Mouse (Mus musculus) ES-Bruce4 (cell line): Measurements from ENCODE around the gene 6430548M08Rik. TPM values are rescaled to one million over a fixed set of nuclear protein-coding genes. Genes with fewer than 3 reads are reported as not detected.

Experiments used
- H3K27ac ChIP-seq: 2 replicates; pipeline ENCODE4 v1.5.1; 2012; ENCODE audit warnings: low read length, inconsistent platforms; ENCODE audit not compliant: insufficient read depth
- H3K27me3 ChIP-seq: 2 replicates; pipeline ENCODE4 v1.6.1; 2012; ENCODE audit warnings: mild to moderate bottlenecking, low read length, inconsistent platforms; ENCODE audit not compliant: control insufficient read depth, poor library complexity, insufficient read depth, severe bottlenecking
- H3K36me3 ChIP-seq: 2 replicates; pipeline ENCODE4 v1.6.1; 2012; ENCODE audit warnings: inconsistent platforms, mild to moderate bottlenecking, low read length, moderate library complexity; ENCODE audit not compliant: control insufficient read depth, poor library complexity, insufficient read depth, severe bottlenecking
- H3K4me1 ChIP-seq: one replicate; pipeline ENCODE4 v1.8.1; 2011; ENCODE audit warnings: low read length; ENCODE audit not compliant: control insufficient read depth, insufficient read depth
- H3K4me3 ChIP-seq: 2 replicates; pipeline ENCODE4 v1.5.1; 2011; ENCODE audit warnings: low read depth, mild to moderate bottlenecking, low read length
- H3K9ac ChIP-seq: 2 replicates; pipeline ENCODE4 v1.6.1; 2012; ENCODE audit warnings: low read depth, mild to moderate bottlenecking, inconsistent platforms; ENCODE audit not compliant: poor library complexity, severe bottlenecking
- H3K9me3 ChIP-seq: replicated peaks from 2 replicates; pipeline ENCODE4 v1.6.1; 2012; ENCODE audit warnings: mild to moderate bottlenecking, low read length, inconsistent platforms; ENCODE audit not compliant: control insufficient read depth, poor library complexity, insufficient read depth, severe bottlenecking
- CTCF ChIP-seq: IDR thresholded peaks from one replicate; pipeline ENCODE4 v1.8.1; 2011; ENCODE audit warnings: low read depth, low read length
- EP300 ChIP-seq: IDR thresholded peaks from 2 replicates; pipeline ENCODE4 v1.6.1; 2011; ENCODE audit warnings: low read depth, low read length; ENCODE audit not compliant: insufficient read depth
- POLR2A ChIP-seq: IDR thresholded peaks from one replicate; pipeline ENCODE4 v1.8.1; 2011; ENCODE audit warnings: low read length; ENCODE audit not compliant: insufficient read depth
- polyA plus RNA-seq: library from polyadenylated mRNA; stranded (reverse); fragments of >200 nt; gene quantifications from 2 replicates; pipeline ENCODE4 v1.2.4, GENCODE M21; 2011; ENCODE audit warnings: low read depth; ENCODE audit not compliant: missing spikeins, insufficient read depth, insufficient read length

Gene 6430548M08Rik
- polyA plus RNA-seq, 1 experiment: 0.18 TPM

GRCm38 (mm10) chr8:120129547-120129946 lies 15.6 kb downstream of the 6430548M08Rik start:
- H3K27me3 ChIP-seq: no peaks in the 10 kb centered on the region
- H3K27ac ChIP-seq: no peak overlapping the region
- H3K4me3 ChIP-seq: no peak overlapping the region
- no peak overlapping the region for H3K9ac ChIP-seq
- H3K36me3 ChIP-seq: no peaks in the 10 kb centered on the region
- no peaks in the 10 kb centered on the region for H3K9me3 ChIP-seq
- H3K4me1 ChIP-seq: no peaks in the 10 kb centered on the region
- TF ChIP-seq EP300 (no peak), CTCF (no peak)

GRCm38 (mm10) chr8:120131158-120131557 lies 17.2 kb downstream of the 6430548M08Rik start:
- Histone ChIP-seq H3K27me3 (no peaks in the 10 kb centered on the region), H3K27ac (no peak overlapping the region), H3K36me3 (no peaks in the 10 kb centered on the region), H3K4me3 (no peak overlapping the region), H3K9me3 (no peaks in the 10 kb centered on the region), H3K4me1 (no peaks in the 10 kb centered on the region), H3K9ac (no peak overlapping the region)
- TF ChIP-seq CTCF (no peak), EP300 (no peak), POLR2A (no peak)

- TF ChIP-seq POLR2A: no peak
- no peak for TF ChIP-seq EP300
- no peak for TF ChIP-seq CTCF
- no peaks in the 10 kb centered on the region for H3K27me3 ChIP-seq
- H3K36me3 ChIP-seq: no peaks in the 10 kb centered on the region
- no peaks in the 10 kb centered on the region for H3K4me1 ChIP-seq
- H3K9ac ChIP-seq: no peak overlapping the region
- H3K27ac ChIP-seq: no peak overlapping the region
- H3K9me3 ChIP-seq: no peaks in the 10 kb centered on the region
- no peak overlapping the region for H3K4me3 ChIP-seq
Observed at GRCm38 (mm10) chr8:120133169-120133568, 19.2 kb downstream of the 6430548M08Rik start.

DNA sequence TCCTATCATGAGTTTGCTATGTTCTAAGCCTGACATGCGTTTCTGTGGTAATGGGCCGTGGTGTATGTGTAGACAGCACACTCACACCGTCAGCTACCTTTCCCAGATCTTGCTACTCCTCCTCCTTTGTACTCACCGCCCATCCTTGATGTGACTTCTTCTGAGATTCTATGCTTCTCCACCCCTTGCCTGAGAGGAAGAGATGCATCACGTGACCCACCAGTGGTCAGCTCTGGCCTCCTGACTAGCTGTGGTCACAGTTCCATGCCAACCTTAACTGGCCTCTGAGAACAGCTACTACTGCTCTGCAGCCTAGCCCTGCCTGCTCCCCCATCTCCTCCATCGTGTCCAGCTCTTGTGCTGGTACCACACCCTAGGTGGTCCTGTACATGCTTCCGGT lies 21.7 kb downstream of the 6430548M08Rik start:
- Histone ChIP-seq H3K27me3 (no peaks in the 10 kb centered on the region), H3K27ac (no peak overlapping the region), H3K9ac (no peak overlapping the region), H3K9me3 (no peaks in the 10 kb centered on the region), H3K4me3 (no peak overlapping the region), H3K4me1 (no peaks in the 10 kb centered on the region), H3K36me3 (no peaks in the 10 kb centered on the region)
- no peak for TF ChIP-seq CTCF
- no peak for TF ChIP-seq EP300
- TF ChIP-seq POLR2A: no peak

- Histone ChIP-seq H3K36me3 (no peaks in the 10 kb centered on the region), H3K9ac (no peak overlapping the region), H3K27ac (no peak overlapping the region), H3K4me1 (no peaks in the 10 kb centered on the region), H3K4me3 (no peak overlapping the region), H3K27me3 (no peaks in the 10 kb centered on the region), H3K9me3 (no peaks in the 10 kb centered on the region)
- TF ChIP-seq POLR2A (no peak), CTCF (no peak), EP300 (no peak)
Observed at GRCm38 (mm10) chr8:120136618-120137017, 22.7 kb downstream of the 6430548M08Rik start.

DNA sequence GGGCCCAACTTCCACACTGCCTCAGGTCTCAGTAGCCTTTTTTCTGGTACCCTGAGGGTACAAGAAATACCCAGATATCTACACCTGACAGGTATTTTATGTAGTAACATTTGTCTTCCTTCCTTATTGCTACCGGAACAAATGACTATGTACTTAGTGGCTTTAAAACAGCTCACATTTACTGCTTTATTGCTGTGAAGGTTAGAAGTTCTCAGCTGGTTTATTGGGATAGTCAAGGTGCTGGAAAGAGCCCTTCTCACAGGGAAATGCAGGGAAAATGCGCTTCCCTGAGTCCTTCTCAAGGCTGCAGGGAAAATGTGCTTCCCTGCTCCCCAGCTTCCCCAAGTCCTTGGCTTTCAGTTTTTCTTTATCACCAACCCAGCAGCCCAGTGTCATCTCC lies 25.0 kb downstream of the 6430548M08Rik start:
- H3K4me1 ChIP-seq: no peaks in the 10 kb centered on the region
- no peak overlapping the region for H3K27ac ChIP-seq
- no peak overlapping the region for H3K4me3 ChIP-seq
- H3K36me3 ChIP-seq: no peaks in the 10 kb centered on the region
- H3K9me3 ChIP-seq: no peaks in the 10 kb centered on the region
- H3K9ac ChIP-seq: no peak overlapping the region
- no peaks in the 10 kb centered on the region for H3K27me3 ChIP-seq
- TF ChIP-seq EP300 (no peak), POLR2A (no peak), CTCF (no peak)

DNA sequence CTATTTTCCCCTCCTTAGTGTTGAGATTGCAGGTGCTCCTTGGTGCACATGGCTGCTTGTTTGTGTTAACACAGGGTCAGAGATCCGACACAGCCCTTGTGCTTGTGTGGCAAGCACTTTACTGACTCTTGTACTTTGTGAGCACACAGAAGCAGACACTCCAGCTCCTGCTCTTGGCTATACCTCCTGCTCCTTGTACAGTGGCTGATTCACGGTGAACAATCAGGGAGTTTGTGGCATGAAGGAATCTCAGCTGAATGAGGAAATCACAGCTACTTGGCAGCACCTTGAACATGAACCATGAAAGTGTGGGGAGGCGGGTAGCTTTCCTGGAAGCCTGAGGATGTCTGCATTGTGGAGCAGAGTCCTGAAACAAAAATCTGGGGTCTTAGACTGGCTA lies 26.8 kb downstream of the 6430548M08Rik start:
- H3K4me3 ChIP-seq: no peak overlapping the region
- TF ChIP-seq CTCF (no peak), EP300 (no peak), POLR2A (no peak)
- H3K27ac ChIP-seq: no peak overlapping the region
- H3K9me3 ChIP-seq: no peaks in the 10 kb centered on the region
- H3K36me3 ChIP-seq: no peaks in the 10 kb centered on the region
- no peaks in the 10 kb centered on the region for H3K4me1 ChIP-seq
- H3K27me3 ChIP-seq: no peaks in the 10 kb centered on the region
- no peak overlapping the region for H3K9ac ChIP-seq
